Mouse (Mus musculus): Measurements from ENCODE around the gene Crx. TPM values are rescaled to one million over a fixed set of nuclear protein-coding genes. Genes with fewer than 3 reads are reported as not detected.
"Not testable (repeated sequence)": the region's sequence is repeated elsewhere in the genome, so short reads cannot be mapped to it uniquely, and the experiment has no call there.

Gene Crx
- total and polyA plus RNA-seq, 2 experiments: not detected

DNA sequence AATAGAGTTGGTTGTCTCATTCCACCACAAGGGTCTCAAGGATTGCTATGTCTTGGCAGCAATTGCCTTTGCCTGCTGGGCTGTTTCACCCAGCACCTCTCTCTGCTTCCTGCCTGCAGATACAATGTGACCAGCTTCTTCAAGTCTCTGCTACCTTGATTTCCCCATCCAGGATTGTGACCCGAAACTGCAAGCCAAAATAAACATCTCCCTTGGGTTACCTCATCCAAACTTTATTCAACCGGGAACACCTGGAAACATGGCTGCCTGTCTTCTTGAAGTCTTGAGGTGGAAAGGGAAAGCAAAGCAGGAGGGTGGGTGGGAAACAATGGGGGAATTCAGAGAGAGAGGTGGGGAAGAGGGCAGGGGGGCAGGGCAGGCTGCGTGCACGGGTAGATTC lies 37.2 kb upstream of the Crx start:
- Histone ChIP-seq H3K27ac (replicated peaks; ENCODE audit: insufficient read depth, low read depth, low read length) (no peak overlapping the region), H3K36me3 (ENCODE audit: control insufficient read depth, insufficient read depth, low read length) (no peaks in the 10 kb centered on the region), H3K4me1 (ENCODE audit: control insufficient read depth, insufficient read depth, low read length) (peaks cover 7% of the 10 kb centered on the region), H3K79me2 (ENCODE audit: control insufficient read depth, insufficient read depth, low read length) (peaks cover 5% of the 10 kb centered on the region; the same call in 1 of the 2 replicates), H3K27me3 (ENCODE audit: control insufficient read depth, insufficient read depth, low read length) (no peaks in the 10 kb centered on the region), H3K4me3 (ENCODE audit: insufficient read depth, low read depth, low read length) (no peak overlapping the region), H3K9ac (ENCODE audit: low read depth, low read length) (no peak overlapping the region)
- DNase-seq (ENCODE audit: extremely low read depth, low read depth, low spot score): peak; percentile 59
- WGBS: 54% methylated on average over 4 of the region's 4 CpGs
- TF ChIP-seq POLR2A (IDR thresholded peaks at IDR 0.05; ENCODE audit: extremely low read depth, insufficient read depth, low read length): no peak
- no peak for TF ChIP-seq CTCF (IDR thresholded peaks at IDR 0.05; ENCODE audit: low read depth, low read length)

DNA sequence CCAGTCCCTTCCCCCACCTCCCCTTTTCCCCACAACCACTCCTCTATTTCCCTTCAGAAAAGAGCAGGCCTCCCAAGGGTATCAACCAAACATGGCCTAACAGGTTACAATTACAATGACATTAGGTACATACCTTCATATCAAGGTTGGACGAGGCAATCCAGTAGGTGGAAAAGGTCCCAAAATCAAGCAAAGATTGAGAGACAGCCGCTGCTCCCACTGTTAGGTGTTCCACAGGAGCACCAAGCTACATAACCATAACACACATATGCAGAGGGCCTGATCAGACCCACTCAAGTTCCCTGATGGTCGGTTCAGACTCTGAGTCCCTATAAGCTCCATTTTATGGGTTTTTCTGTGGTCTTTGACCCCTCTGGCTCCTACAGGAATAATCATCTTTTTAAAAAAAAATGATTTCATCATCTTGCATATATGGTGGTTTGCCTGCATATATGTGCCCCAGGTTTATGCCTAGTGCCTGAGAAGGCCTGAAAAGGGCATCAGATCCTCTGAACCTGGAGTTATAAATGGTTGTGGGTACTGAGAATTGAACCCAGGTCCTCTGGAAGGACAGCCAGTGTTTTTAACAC lies 36.5 kb upstream of the Crx start:
- no peak for DNase-seq (ENCODE audit: extremely low read depth, low read depth, low spot score)
- no peak overlapping the region for H3K27ac ChIP-seq (replicated peaks; ENCODE audit: insufficient read depth, low read depth, low read length)
- 89% methylated on average over 3 of the region's 3 CpGs for WGBS
- H3K27me3 ChIP-seq (ENCODE audit: control insufficient read depth, insufficient read depth, low read length): no peaks in the 10 kb centered on the region
- H3K4me1 ChIP-seq (ENCODE audit: control insufficient read depth, insufficient read depth, low read length): peaks cover 7% of the 10 kb centered on the region
- no peak overlapping the region for H3K4me3 ChIP-seq (ENCODE audit: insufficient read depth, low read depth, low read length)
- H3K36me3 ChIP-seq (ENCODE audit: control insufficient read depth, insufficient read depth, low read length): no peaks in the 10 kb centered on the region
- TF ChIP-seq CTCF (IDR thresholded peaks at IDR 0.05; ENCODE audit: low read depth, low read length) (no peak), POLR2A (IDR thresholded peaks at IDR 0.05; ENCODE audit: extremely low read depth, insufficient read depth, low read length) (no peak)
- no peaks in the 10 kb centered on the region for H3K79me2 ChIP-seq (ENCODE audit: control insufficient read depth, insufficient read depth, low read length)
- H3K9ac ChIP-seq (ENCODE audit: low read depth, low read length): no peak overlapping the region

DNA sequence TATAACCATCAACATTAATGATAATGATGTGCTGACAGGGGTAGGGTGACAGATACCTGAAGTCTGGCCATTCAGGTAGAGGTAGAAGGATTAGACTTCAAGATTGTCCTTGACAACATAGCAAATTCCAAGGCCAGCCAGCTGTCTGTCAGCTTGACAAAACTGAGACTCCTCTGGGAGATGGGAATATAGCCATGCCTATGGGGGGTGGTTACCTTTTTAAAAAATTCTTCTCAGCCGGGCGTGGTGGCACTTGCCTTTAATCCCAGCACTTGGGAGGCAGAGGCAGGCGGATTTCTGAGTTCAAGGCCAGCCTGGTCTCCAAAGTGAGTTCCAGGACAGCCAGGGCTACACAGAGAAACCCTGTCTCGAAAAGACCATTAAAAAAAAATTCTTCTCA lies 35.9 kb upstream of the Crx start:
- H3K9ac ChIP-seq (ENCODE audit: low read depth, low read length); H3K79me2 ChIP-seq (ENCODE audit: control insufficient read depth, insufficient read depth, low read length); H3K27me3 ChIP-seq (ENCODE audit: control insufficient read depth, insufficient read depth, low read length); DNase-seq (ENCODE audit: extremely low read depth, low read depth, low spot score); H3K4me3 ChIP-seq (ENCODE audit: insufficient read depth, low read depth, low read length); H3K27ac ChIP-seq (replicated peaks; ENCODE audit: insufficient read depth, low read depth, low read length); H3K36me3 ChIP-seq (ENCODE audit: control insufficient read depth, insufficient read depth, low read length); H3K4me1 ChIP-seq (ENCODE audit: control insufficient read depth, insufficient read depth, low read length): not testable (repeated sequence)
- WGBS: 90% methylated on average over 4 of the region's 4 CpGs

DNA sequence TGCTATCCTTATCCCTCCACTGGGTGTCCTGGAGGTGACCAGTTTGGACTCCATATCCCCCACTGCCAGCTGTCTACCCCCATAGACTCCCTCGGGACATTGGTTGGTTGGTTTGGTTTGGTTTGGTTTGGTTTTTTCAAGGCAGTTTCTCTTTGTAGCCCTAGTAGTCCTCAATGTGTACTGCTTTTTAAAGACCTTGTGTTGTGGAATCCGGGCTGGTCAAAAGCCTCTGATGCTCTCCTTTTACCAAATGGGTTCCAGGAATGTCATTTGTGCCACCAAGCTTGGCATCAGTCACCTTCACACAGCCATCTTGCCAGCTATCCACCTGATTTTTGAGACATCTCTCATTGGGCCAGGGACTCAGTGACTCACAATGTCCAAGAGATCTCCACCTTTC lies 35.0 kb upstream of the Crx start:
- no peaks in the 10 kb centered on the region for H3K36me3 ChIP-seq (ENCODE audit: control insufficient read depth, insufficient read depth, low read length)
- H3K9ac ChIP-seq (ENCODE audit: low read depth, low read length): no peak overlapping the region
- no peaks in the 10 kb centered on the region; the same call in 1 of the 2 replicates for H3K4me1 ChIP-seq (ENCODE audit: control insufficient read depth, insufficient read depth, low read length)
- WGBS: 96% methylated on average over 2 of the region's 2 CpGs
- no peak overlapping the region for H3K4me3 ChIP-seq (ENCODE audit: insufficient read depth, low read depth, low read length)
- no peak for TF ChIP-seq CTCF (IDR thresholded peaks at IDR 0.05; ENCODE audit: low read depth, low read length)
- no peak for TF ChIP-seq POLR2A (IDR thresholded peaks at IDR 0.05; ENCODE audit: extremely low read depth, insufficient read depth, low read length)
- no peak for DNase-seq (ENCODE audit: extremely low read depth, low read depth, low spot score)
- no peaks in the 10 kb centered on the region for H3K27me3 ChIP-seq (ENCODE audit: control insufficient read depth, insufficient read depth, low read length)
- H3K79me2 ChIP-seq (ENCODE audit: control insufficient read depth, insufficient read depth, low read length): no peaks in the 10 kb centered on the region
- no peak overlapping the region for H3K27ac ChIP-seq (replicated peaks; ENCODE audit: insufficient read depth, low read depth, low read length)

DNA sequence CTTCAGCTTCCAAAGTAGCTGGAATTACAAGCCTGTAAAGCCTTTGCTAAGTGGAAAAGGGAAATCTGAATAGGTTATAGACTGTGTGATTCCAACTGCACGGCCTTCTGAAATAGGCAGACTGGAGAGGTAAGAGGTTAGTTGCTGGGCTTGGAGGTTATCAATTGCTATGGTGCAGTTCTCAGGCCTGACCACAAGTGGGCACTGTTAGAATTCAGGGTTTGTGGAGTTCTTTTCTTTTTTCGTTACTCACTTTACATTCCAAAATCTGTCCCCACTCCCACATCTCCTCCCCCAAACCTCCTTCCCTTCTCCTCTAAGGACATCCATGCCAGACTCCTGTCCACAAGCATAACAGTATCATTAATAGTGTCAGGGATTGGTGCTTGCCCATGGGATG lies 34.5 kb upstream of the Crx start:
- H3K4me1 ChIP-seq (ENCODE audit: control insufficient read depth, insufficient read depth, low read length): no peaks in the 10 kb centered on the region; the same call in 1 of the 2 replicates
- H3K79me2 ChIP-seq (ENCODE audit: control insufficient read depth, insufficient read depth, low read length): no peaks in the 10 kb centered on the region
- 40% methylated on average over 2 of the region's 2 CpGs for WGBS
- no peaks in the 10 kb centered on the region for H3K27me3 ChIP-seq (ENCODE audit: control insufficient read depth, insufficient read depth, low read length)
- H3K36me3 ChIP-seq (ENCODE audit: control insufficient read depth, insufficient read depth, low read length): no peaks in the 10 kb centered on the region
- no peak for TF ChIP-seq POLR2A (IDR thresholded peaks at IDR 0.05; ENCODE audit: extremely low read depth, insufficient read depth, low read length)
- peak; percentile 44; the same call in 1 of the 2 replicates for TF ChIP-seq CTCF (IDR thresholded peaks at IDR 0.05; ENCODE audit: low read depth, low read length)
- no peak overlapping the region for H3K9ac ChIP-seq (ENCODE audit: low read depth, low read length)
- peak; percentile 31 for DNase-seq (ENCODE audit: extremely low read depth, low read depth, low spot score)
- no peak overlapping the region for H3K27ac ChIP-seq (replicated peaks; ENCODE audit: insufficient read depth, low read depth, low read length)
- no peak overlapping the region for H3K4me3 ChIP-seq (ENCODE audit: insufficient read depth, low read depth, low read length)

DNA sequence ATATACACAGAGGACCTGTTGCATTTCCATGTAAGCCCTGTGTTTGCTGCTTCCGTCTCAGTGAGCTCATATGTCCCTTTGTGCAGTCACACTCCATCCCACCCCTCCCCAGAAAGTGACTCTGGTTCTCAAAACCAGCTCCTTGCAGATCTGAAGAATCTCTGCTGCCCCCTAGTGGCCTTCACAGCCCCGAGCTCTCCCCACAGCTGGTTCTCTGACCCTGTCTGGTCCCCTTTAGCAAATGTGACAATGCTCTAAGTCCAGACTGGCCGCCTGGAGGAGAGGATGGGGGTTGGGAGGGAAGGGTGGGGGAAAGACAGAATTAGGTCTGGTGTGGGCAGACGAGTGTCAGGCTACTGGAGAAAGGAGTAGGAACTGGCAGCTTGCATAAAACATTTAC lies 32.4 kb upstream of the Crx start:
- H3K36me3 ChIP-seq (ENCODE audit: control insufficient read depth, insufficient read depth, low read length): no peaks in the 10 kb centered on the region
- H3K4me1 ChIP-seq (ENCODE audit: control insufficient read depth, insufficient read depth, low read length): no peaks in the 10 kb centered on the region; the same call in 1 of the 2 replicates

More for the DNA sequence above, 32.4 kb upstream of the Crx start:
- no peak overlapping the region for H3K4me3 ChIP-seq (ENCODE audit: insufficient read depth, low read depth, low read length)
- 3% methylated on average over 4 of the region's 4 CpGs for WGBS
- no peak for TF ChIP-seq POLR2A (IDR thresholded peaks at IDR 0.05; ENCODE audit: extremely low read depth, insufficient read depth, low read length)
- peak; percentile 84 for TF ChIP-seq CTCF (IDR thresholded peaks at IDR 0.05; ENCODE audit: low read depth, low read length)
- DNase-seq (ENCODE audit: extremely low read depth, low read depth, low spot score): peak; percentile 48
- no peaks in the 10 kb centered on the region for H3K79me2 ChIP-seq (ENCODE audit: control insufficient read depth, insufficient read depth, low read length)
- H3K9ac ChIP-seq (ENCODE audit: low read depth, low read length): no peak overlapping the region
- no peaks in the 10 kb centered on the region for H3K27me3 ChIP-seq (ENCODE audit: control insufficient read depth, insufficient read depth, low read length)
- no peak overlapping the region for H3K27ac ChIP-seq (replicated peaks; ENCODE audit: insufficient read depth, low read depth, low read length)
